Mouse (Mus musculus): ENCODE measurements around the gene Pagr1a. TPM values are rescaled to one million over a fixed set of nuclear protein-coding genes. Genes with fewer than 3 reads are reported as not detected.

The Pagr1a gene
- total RNA-seq, 1 experiment from 2014 or later, result not detected

- ATAC-seq (replicated peaks; ENCODE audit: low read depth, poor library complexity, severe bottlenecking), result no peak
Measured at GRCm38 (mm10) chr7:127021563-127022527, 4.7 kb upstream of the Pagr1a start.

- 0 out of 2 replicates have a peak, but pooled peaks have one; percentile 3 for ATAC-seq (replicated peaks; ENCODE audit: low read depth, poor library complexity, severe bottlenecking)
Measured at GRCm38 (mm10) chr7:127020901-127021562, 3.9 kb upstream of the Pagr1a start, which contains the start of the genes Gm42742 and Prrt2. TSS of gene Gm42742 (minus strand) at chr7:127021097. TSS of gene Prrt2 (minus strand) at chr7:127021211.

DNA sequence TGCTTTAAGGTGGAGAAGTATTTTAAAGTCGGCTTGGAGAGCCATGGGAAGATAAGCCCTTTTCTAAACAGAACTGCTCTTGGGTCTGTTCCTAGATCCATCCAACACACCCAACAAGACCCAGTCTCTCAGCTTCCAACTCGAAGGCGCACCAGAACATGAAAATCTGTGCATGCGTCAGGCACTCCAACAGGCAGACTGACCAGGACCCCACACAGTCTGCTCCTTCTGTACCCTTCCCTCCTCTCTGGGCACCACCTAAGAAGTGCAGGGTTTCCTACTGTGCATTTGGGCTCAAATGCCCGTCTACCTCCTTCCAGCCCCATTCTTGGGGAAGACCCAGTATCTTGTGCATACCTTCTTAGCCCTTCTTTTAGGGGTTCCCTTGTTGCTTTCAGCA lies 3.3 kb upstream of the Pagr1a start:
- ATAC-seq (replicated peaks; ENCODE audit: low read depth, poor library complexity, severe bottlenecking), result no peak

DNA sequence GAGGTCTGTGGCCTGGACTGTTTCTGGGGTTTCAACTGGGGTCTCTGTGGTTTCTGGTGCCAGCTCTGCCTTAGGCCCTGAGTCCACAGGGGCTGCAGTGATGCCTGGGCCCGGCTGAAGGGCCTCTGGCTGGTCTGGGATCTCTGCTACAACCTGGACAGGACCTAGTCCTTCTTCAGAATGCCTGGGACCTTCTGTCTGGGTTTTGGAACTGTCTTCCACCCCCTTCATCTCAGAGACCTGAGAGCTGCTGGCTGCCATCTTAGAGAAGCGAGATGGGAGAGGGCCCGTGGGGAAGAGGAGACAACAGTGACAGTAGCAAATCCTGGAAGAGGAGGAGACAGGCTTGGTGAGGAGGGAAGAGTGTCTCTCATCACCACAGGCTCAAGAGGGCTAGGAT lies 2.9 kb upstream of the Pagr1a start:
- no peak for ATAC-seq (replicated peaks; ENCODE audit: low read depth, poor library complexity, severe bottlenecking)

GRCm38 (mm10) chr7:127019306-127019960 lies 2.3 kb upstream of the Pagr1a start:
- no peak for ATAC-seq (replicated peaks; ENCODE audit: low read depth, poor library complexity, severe bottlenecking)

DNA sequence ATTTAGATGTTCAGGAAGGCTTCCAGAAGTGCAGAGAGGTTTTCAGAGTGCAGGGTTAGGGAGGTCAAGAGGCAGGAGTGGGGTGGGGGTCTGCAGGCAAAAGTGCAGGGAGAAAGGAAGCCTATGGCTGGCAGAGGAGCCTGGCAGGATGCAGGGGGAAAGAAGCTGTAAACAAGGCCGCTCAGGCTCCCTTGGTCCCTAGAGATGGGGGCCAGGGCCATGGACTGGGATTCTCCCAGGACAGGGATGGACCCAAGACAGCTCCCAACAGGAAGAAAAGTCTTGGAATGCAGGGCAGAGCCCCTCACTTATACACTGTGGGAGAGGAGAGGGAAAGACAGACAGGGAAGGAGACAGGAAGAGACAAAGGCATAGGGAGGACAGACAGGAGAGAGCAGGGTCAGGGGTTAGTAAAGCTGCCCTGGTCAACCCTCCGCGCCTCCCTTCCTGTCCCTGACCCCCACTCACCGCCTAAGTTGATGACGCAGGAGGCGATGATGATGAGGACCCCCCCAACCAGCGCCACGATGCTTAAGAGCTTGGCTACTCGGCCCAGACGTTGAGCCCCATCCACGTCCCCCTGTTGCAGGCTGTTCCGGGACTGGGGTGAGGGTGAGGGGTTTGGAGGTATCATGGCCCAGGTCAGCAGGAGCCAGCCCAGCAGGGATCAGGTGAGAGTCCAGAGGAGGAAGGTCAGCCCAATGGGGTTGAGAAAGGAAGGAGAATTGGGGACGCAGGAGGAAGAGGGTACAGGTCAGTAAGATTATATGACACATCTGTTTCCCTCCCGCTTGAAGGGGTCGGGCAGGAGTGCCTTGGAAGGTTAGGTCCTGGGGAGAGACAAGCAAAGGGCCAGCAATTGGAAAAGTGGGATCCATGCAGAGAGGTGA lies 1.5 kb upstream of the Pagr1a start:
- no peak for ATAC-seq (replicated peaks; ENCODE audit: low read depth, poor library complexity, severe bottlenecking)

DNA sequence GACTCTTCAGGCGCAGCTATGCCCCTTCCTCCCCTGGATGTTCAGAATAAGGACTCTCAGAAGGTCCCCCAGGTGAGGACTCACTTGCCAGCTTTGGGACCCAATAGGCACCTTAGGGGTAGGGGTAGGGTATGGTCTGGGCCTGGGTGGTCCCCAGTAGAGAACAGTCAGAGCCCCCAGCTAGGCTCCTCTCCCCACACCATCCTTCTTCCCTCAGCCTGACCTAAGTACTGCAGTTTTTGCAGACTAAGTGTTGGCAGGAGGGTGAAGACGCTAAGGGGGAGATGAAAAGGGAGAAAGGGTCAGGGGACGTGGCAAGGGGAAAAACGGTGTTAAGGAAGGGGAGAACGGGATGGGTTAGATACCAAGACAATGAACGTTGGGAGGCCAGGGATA lies 796 bp upstream of the Pagr1a start:
- ATAC-seq (replicated peaks; ENCODE audit: low read depth, poor library complexity, severe bottlenecking), result no peak

DNA sequence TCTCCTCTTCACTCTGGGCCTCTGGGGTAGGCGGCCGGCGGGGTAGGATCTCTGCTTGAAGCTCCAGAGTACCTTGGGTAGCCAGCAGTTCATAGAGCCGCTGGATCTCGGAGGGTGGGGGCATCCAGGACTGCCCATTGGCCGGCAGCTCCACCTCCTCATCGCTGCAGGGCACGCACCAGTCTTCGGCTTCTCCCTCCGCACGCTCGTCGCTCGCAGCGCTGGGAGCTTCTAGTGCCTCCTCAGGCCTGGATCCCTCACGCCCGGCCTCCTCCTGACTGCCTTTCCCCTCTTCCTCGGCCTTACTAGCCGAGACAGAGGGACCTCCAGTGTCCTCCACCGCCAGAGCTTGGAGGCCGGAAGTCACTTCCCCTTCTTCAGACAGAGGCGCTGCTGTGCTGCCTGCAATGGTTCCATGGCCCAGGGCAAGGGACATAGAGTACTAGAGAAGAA lies 640 bp downstream of the Pagr1a start:
- ATAC-seq (replicated peaks; ENCODE audit: low read depth, poor library complexity, severe bottlenecking), result peak; percentile 49

GRCm38 (mm10) chr7:127016481-127016485 lies 869 bp downstream of the Pagr1a start, which contains the start of gene Pagr1b:
TSS of gene Pagr1b (minus strand) at chr7:127016484.
- no peak for ATAC-seq (replicated peaks; ENCODE audit: low read depth, poor library complexity, severe bottlenecking)

DNA sequence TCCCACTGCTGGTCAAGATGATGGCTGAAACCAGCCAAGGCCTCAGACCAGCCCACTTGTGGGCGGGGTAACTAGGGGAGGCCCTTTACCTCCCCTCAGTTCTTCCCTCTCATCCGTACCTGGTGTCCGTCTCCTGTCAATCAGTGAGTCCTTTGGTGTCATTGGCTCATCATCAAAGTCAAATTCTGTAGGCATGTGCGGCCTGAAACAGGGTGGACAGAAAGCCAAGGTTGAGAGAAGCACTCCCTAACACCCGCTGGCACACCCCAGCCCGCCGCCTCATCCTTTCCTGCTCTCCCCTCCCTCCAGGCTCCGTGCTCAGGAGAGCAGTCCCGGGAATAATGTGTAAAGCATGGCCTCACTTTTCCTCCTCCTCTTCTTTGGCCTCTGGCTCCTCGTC lies 1.1 kb downstream of the Pagr1a start:
- ATAC-seq (replicated peaks; ENCODE audit: low read depth, poor library complexity, severe bottlenecking), result no peak

GRCm38 (mm10) chr7:127014993-127015392 lies 2.2 kb downstream of the Pagr1a start:
- ATAC-seq (replicated peaks; ENCODE audit: low read depth, poor library complexity, severe bottlenecking), result no peak

- peak; percentile 30 for ATAC-seq (replicated peaks; ENCODE audit: low read depth, poor library complexity, severe bottlenecking)
Measured at GRCm38 (mm10) chr7:127014320-127014719, 2.8 kb downstream of the Pagr1a start, which contains the start of gene Mvp. TSS of gene Mvp (minus strand) at chr7:127014621.

GRCm38 (mm10) chr7:127013385-127013784 lies 3.8 kb downstream of the Pagr1a start:
- ATAC-seq (replicated peaks; ENCODE audit: low read depth, poor library complexity, severe bottlenecking), result no peak

DNA sequence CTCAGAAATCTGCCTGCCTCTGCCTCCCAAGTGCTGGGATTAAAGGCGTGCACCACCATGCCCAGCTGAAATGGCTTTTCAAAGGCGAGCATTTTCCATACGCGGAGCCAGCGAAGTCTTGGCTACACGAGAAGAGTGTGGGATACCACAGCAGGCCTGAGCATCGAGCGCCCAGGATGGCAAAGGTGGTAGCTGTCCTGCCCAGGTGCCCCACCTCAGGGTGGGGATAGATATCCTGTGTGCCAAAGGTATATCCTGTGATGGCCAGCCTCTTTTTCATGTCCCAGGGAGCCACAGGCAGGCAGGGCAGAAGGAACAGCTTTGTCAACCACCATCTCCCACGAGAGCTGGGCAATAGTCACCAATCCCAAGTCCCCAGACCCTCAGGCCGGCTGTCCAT lies 4.3 kb downstream of the Pagr1a start:
- ATAC-seq (replicated peaks; ENCODE audit: low read depth, poor library complexity, severe bottlenecking), result no peak

DNA sequence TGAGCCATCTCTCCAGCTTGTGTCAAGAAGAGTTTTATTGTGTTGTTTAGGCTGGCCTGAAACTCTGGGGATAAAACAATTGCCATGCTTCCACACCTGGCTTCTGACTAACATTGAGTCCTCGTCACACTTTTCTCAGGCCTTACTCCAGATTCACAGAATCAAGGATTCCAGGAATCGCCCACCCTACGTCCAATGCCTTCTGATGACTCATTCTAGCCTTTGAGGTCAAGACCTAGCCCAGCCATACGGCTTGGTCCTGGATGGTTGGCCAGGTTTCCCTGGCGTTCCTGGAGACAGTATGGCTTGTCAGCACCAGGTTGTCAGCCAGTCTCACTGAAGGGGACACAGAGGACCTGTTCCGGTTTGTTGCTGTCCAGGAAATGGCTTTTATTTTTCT lies 4.8 kb downstream of the Pagr1a start:
- no peak for ATAC-seq (replicated peaks; ENCODE audit: low read depth, poor library complexity, severe bottlenecking)

GRCm38 (mm10) chr7:127011717-127012116 lies 5.4 kb downstream of the Pagr1a start:
- no peak for ATAC-seq (replicated peaks; ENCODE audit: low read depth, poor library complexity, severe bottlenecking)

DNA sequence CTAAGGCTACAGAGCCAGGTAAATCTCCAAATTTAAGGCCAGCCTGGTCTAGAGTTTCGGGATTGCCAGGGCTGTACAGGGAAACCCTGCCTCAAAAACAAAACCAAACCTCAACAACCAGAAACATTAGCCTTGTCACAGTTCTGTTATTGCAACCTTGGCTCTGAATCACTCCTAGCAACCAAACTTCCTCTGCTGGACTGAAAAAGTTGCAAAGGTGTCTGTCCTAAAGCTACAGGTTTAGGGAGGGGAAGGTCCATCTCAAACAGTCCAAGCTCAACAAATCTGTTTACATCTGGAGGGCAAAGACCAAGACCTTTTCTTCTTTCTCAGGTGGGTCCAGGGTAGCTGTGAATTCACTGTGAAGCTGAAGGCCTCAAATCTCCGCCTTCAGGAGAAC lies 6.1 kb downstream of the Pagr1a start:
- ATAC-seq (replicated peaks; ENCODE audit: low read depth, poor library complexity, severe bottlenecking), result no peak

- peak; percentile 9; the same call in 1 of the 2 replicates for ATAC-seq (replicated peaks; ENCODE audit: low read depth, poor library complexity, severe bottlenecking)
Measured at GRCm38 (mm10) chr7:127009307-127010085, 7.7 kb downstream of the Pagr1a start.

DNA sequence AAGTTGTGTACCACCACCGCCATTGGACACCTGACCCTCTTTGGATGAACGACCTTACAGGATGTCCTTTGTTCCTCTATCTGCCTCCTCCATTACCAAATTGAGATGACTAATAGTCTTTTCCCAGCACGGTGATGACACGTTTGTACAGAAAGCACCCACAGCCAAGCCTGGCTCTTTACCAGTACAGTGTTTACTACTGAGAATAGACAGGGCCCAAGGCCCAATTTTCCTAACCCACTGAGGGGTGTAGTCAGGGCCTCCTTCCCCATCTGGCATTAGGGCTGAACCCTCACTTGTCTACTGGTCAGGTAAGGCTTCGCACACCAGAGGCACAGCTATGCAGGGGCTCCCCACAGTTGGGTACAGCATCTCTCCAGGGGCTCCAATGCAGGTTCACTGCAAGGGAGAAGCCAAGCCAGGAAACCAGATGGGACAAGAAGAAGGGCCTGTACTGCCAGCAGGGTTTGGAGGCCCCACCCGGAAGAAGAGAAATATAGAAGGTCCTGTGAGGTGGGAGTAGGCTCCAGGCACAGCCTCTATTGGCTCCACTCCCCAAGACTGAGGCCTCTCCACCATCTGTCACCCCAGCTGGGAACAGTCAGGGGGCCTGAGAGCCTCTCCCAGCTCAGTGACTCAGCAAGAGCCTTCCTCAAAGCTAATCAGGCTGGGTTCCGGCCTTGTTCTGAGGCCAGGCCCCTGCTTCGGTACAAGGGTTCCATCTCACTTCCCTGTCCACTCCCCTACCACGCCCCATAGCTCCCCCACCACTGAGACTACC lies 8.7 kb downstream of the Pagr1a start:
- ATAC-seq (replicated peaks; ENCODE audit: low read depth, poor library complexity, severe bottlenecking), result peak; percentile 95
